Mouse (Mus musculus) c-Kit-positive CD71-positive TER-119-negative erythroid progenitor cells, embryonic 14.5 days (primary cell): ENCODE results near the gene Xpo6.

Source experiments
- DNase-seq: peaks from one replicate; pipeline ENCODE4 v3.0.0-alpha.2; 2013; ENCODE audit warnings: low read depth

The Xpo6 gene

DNA sequence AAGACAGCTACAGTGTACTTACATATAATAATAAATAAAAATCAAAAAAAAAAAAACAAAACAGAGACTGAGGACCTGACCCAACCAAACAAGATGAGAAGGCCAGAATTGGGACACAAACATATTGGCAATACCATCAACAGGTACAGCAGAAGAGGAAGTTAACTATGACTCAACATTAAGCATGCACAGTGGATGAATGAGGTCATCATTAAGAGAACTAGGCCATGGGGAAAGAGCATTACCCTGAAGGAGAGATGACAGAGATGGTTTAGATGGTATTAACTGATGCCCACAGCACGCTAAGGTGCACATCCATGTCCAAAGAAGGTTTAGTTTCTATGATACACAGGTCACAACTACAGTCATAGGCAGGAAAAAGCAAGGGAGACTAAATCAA lies 6.1 kb downstream of the Xpo6 start:
- no peak for DNase-seq

DNA sequence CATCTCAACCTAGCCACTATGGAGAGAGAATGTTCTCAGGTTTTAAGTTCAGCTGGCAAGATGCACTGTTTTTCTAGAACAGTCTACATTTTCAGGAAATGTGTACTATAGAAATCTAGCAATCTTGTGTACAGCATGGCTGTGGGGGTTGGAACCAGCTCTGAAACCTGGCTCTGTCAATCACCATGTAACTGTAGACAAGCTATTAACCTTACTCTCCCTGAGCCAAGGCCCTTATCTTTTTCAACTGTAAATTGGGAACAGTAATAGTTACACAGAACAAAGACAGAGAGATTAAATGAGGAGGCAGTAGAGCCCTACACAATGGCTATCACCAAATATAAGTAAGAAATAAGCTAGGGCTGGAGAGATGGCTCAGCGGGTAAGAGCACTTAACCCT lies 8.8 kb downstream of the Xpo6 start:
- no peak for DNase-seq

GRCm38 (mm10) chr7:126189517-126189916 lies 10.8 kb downstream of the Xpo6 start:
- no peak for DNase-seq

DNA sequence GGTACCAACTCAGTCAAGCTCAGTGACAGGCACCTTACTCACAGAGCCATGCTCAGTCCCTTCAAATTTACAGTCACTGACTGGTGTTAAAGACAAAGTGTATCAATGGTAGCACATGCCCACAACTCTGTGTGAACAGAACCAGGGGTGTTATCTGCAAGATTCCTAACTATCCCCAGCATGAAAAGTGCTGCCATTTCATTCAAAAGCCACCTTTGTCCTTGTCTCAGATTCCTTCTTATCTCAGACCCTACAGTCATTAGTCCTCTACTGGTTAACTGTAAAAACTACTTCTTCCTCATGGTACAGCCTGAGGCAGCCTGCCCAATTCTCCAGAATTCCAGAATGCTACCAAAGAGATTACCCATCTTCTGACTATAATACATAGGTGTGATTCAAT lies 14.3 kb downstream of the Xpo6 start:
- no peak for DNase-seq

DNA sequence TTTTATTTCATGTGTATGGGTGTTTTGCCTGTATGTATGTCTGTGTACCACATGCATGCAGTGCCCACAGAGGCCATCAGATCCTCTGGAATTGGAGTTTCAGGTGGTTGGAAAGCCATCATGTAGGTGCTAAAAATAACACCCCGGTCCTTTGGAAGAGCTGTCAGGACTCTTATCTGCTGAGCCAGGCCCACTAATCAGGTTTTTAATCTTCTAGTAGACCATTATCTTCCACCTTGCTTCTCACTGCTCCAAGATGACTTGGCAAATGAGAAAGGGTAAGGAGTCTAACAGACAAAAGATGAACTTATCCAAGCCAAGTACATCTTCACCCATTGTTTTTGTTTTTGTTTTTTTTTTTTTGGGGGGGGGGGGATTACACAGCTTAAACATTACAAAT lies 16.7 kb downstream of the Xpo6 start:
- no peak for DNase-seq

DNA sequence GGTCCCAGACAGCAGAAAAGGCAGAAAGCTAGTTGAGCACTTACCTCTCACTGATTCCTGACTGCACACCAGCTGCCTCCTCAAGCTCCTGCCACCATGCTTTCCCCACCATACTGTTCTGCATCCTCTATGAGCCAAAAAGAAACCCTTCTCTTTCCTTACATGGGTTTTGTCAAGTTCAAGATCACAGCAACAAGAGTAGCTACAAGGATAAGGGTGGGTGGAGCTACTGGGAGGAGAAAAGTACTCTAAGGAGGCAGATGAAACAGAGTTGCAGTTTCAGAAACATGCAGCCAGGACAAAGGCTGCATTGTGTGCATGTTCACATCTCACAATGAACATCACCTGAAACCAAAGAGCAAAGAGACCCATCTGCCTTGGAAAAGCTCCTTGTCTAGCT lies 18.8 kb downstream of the Xpo6 start:
- DNase-seq: no peak

DNA sequence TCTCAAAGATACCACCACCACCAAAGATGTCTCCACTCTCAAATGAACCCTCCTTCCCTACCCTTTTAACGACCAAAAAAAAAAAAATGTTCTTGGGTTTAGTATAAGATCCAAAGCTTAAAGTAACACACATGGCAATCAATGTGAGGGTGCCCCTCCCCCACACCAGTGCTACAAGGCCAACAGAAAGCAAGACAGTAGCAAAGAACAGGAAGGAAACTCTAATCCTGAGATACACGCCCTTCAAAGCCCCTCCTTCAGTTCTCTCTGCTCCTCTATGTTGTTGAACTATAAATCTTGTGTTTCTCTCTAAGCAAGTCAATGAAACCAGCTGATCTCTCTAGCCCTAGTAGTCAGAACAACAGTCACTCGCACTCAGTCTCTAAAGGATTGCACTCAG lies 19.3 kb downstream of the Xpo6 start:
- DNase-seq: no peak

GRCm38 (mm10) chr7:126178804-126179203 lies 21.5 kb downstream of the Xpo6 start:
- DNase-seq: no peak

DNA sequence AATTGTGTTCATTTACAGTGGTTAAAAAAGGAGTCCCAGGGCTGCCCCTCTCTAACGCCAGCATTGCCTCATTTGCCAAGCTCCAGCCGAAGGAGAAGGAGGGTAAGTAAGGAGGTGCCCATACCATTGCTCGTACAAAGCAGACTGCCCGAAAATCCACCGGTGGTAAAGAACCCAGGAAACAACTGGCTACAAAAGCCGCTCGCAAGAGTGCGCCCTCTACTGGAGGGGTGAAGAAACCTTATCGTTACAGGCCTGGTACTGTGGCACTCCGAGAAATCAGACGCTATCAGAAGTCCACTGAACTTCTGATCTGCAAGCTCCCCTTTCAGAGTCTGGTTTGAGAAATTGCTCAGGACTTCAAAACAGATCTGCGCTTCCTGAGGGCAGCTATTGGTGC lies 24.3 kb downstream of the Xpo6 start:
- DNase-seq: no peak

GRCm38 (mm10) chr7:126175456-126175855 lies 24.8 kb downstream of the Xpo6 start:
- no peak for DNase-seq

- no peak for DNase-seq
Observed at GRCm38 (mm10) chr7:126174863-126175262, 25.4 kb downstream of the Xpo6 start.

DNA sequence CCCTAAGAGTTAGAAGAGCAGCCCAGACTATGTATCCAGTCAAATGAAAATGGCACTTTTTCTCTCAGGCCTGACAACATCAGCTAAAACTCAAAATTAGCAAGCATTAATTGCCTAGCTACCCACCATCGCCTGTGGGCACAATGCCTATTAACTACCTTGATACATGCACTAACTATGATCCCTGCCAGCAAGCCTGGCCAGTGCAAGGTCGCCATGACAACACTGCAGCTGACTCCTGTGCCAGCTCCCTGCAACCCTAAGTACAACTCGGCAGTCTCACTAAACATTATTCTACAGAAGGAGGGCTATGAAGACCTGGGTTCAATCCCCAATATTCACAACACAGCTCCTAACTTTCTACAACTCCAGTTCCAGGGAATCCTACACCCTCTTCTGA lies 28.3 kb downstream of the Xpo6 start:
- DNase-seq: no peak

GRCm38 (mm10) chr7:126168584-126168983 lies 31.7 kb downstream of the Xpo6 start:
- no peak for DNase-seq

- no peak for DNase-seq
Observed at GRCm38 (mm10) chr7:126167426-126167825, 32.9 kb downstream of the Xpo6 start.

GRCm38 (mm10) chr7:126166571-126166970 lies 33.7 kb downstream of the Xpo6 start:
- DNase-seq: no peak

DNA sequence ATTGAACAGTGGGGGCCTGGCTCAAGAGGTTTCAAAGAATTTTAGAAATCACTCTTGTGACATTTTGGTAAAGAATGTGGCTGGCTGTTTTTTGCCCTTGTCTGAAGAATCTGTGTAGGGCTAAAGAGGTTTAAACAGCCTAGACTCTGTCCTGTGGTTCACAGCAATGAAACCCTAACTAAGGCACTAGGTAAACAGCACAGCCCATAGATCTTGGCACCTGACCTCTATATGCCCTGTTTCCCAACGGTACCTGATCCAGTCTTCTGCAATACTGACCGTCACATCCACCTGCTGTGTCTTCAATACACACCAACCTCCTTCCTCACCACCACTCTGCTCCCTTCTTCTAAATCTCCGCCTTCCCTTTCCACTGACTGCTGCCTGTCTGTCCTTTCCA lies 42.1 kb downstream of the Xpo6 start:
- DNase-seq: no peak

- no peak for DNase-seq
Observed at GRCm38 (mm10) chr7:126155746-126156145, 44.6 kb downstream of the Xpo6 start.

DNA sequence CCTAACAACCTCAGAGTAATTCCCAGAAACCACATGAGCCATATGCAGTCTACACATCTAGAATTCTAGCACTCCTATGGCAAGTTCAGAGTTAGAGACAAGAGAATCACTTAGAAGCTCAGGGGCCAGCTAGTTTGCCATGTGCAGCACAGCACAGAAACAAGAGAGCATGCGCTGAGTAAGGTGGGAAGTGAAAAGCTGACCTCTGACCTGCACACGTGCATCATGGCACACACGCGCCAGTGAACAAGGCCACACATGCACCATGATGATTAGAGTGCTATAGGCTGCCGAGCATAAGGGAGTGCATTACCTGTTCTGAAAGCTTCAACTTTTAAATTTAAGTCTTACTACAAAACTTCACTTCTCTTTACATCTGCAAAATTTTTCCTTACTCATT lies 45.6 kb downstream of the Xpo6 start:
- no peak for DNase-seq

DNA sequence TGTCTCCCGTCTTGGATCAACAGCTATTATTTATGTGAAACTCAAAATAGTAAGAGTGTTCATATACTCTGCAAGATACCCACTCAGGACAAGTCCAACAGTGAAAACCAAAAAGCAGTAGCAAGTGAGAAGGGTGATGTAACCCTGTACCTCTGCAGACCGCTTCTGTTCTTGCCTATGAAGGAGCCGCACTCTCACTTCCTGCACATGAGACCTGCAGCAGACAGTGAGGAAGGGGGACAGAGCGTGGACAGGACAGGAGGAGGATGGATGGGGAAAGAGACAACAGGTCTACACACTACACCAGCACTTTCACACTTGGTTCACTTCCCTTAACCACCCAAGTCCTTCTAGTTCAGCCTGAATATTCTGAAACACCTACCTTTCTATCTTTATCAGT lies 48.0 kb downstream of the Xpo6 start:
- DNase-seq: no peak

GRCm38 (mm10) chr7:126146156-126146555 lies 54.1 kb downstream of the Xpo6 start:
- no peak for DNase-seq

DNA sequence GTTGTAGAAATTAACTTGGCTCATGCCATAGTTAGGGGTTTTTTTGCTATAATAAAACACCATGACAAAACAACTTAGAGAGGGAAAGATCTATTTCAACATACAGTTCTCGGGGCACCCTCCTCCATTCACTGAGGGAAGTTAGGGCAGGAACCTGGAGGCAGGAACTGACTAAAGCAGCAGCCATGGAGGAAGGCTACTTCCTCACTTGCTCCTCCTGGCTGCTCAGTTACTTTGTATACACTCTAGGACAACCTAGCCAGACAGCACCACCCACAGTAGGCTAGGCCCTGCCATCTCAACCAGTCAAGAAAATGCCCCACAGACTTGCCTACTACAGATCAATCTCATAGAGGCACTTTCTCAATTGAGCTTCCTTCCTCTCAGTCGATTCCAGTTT lies 55.9 kb downstream of the Xpo6 start:
- no peak for DNase-seq

DNA sequence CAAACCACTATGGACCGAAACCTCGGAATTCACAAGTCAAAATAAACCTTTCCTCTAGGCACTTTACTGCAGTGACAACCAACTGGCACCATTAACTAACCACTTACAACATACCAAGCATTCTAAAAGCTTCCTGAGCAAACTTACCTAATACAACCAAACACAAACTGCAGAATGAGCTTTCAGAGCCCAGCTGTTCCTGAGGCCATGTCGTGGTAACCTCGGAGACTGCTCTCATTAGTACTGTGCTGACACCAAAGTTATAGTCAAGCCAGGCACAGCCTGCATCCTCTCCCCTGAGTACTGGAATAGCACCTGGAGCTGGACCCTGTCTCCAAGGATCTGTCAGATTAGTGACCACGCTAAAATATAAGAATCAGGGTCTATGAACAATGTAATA lies 62.5 kb downstream of the Xpo6 start:
- DNase-seq: no peak

DNA sequence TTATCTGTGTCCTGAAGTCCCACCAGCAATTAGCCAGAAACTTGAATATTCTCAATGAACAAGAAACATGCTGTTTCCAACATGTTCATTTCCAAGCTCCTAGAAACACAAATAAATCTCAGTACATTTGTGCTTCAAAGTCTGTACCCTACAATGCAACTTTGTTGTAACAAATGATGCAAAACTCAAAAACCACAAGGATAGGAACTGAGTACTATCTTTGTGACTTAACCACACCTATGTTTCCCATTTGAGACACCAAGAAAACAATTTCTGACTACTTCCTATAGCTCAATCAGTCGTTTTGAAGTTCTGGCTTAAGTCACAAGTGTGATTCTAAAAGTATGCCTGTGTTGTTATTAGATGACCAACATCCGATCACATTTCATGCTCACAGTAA lies 64.9 kb downstream of the Xpo6 start:
- no peak for DNase-seq

DNA sequence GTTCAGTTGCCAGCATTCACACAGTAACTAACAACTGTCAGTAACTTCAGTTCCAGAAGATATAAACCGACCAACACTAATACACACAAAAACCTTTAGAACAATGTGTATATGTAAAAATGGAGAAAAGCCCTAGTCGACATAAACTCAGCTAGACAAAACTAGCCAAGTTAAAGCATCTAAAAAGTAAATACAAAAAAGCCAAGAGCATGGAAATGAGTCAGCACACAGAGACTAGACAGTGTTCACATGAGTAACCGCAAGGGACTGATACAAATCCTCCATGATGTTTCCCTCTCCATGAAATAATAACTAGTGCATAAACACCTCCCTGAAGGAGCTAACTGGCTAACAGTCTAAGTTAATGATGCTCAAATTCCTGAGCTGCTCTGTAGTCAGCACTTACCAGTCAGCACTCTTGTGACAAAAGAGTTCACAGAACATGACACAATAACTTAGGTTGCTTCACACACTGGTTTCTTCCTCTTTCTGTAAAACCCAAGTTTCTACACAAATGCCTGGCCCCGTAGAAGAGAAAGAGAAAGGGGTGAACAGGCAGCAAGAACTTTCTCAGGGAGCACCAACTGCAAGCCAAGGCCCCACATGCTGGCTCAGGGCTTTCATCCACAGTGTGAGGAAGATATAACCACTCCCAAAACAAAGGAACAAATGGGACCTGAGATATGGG lies 65.5 kb downstream of the Xpo6 start:
- DNase-seq: no peak

DNA sequence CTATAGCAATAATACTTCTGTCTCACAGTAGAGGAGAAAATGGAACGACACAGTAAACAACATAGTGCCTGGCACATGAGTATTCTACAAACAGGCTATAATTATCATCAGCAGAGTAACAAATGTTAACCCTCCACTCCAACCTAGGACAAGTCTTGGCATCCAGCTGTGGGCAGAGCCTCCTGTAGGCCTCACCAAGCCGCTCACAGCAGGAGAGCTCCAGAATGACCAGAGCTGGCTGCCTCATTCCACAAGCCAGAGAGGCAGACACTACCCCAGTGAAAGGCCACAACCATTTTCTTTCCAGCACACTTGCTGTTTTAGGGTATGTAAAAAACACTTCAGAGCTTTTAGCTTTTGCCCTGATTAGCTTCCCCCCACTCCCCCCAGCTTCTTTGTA lies 72.6 kb downstream of the Xpo6 start:
- DNase-seq: no peak
